Mouse (Mus musculus) ES-Bruce4 (cell line): ENCODE data around the gene Trappc2l.

Source experiments
- CTCF ChIP-seq: IDR thresholded peaks from one replicate; pipeline ENCODE4 v1.8.1; 2011; ENCODE audit warnings: low read depth, low read length
- POLR2A ChIP-seq: IDR thresholded peaks from one replicate; pipeline ENCODE4 v1.8.1; 2011; ENCODE audit warnings: low read length; ENCODE audit not compliant: insufficient read depth

- TF ChIP-seq POLR2A (no peak), CTCF (no peak)
Observed at GRCm38 (mm10) chr8:122622727-122623126, 11.3 kb downstream of the Trappc2l start, which contains the start of gene Pabpn1l.
